Mouse (Mus musculus): ENCODE data around the gene Lepr.
"Not testable (repeated sequence)": the region's sequence is repeated elsewhere in the genome, so short reads cannot be mapped to it uniquely, and the experiment has no call there.

The Lepr gene

GRCm38 (mm10) chr4:101715805-101716204 is 1.4 kb upstream of the Lepr start:
- DNase-seq (ENCODE audit: low read depth in 1 of 2, low spot score in 2 of 2) = no peak

- DNase-seq (ENCODE audit: low read depth in 1 of 2, low spot score in 2 of 2) = no peak
Measured at GRCm38 (mm10) chr4:101718991-101719580, 1.9 kb downstream of the Lepr start.

GRCm38 (mm10) chr4:101721705-101722104 is 4.5 kb downstream of the Lepr start:
- no peak for DNase-seq (ENCODE audit: low read depth in 1 of 2, low spot score in 2 of 2)

GRCm38 (mm10) chr4:101741973-101742372 is 24.8 kb downstream of the Lepr start:
- no peak for DNase-seq (ENCODE audit: low read depth in 1 of 2, low spot score in 2 of 2)

GRCm38 (mm10) chr4:101745534-101745933 is 28.3 kb downstream of the Lepr start:
- DNase-seq (ENCODE audit: low read depth in 1 of 2, low spot score in 2 of 2) = no peak

GRCm38 (mm10) chr4:101760490-101760889 is 43.3 kb downstream of the Lepr start:
- DNase-seq (ENCODE audit: low read depth in 1 of 2, low spot score in 2 of 2) = no peak

GRCm38 (mm10) chr4:101843923-101844322 is 126.7 kb downstream of the Lepr start, which contains the start of gene B020004J07Rik:
TSS of gene B020004J07Rik (minus strand) at chr4:101844023.
- not testable (repeated sequence) for DNase-seq (ENCODE audit: low read depth in 1 of 2, low spot score in 2 of 2)

GRCm38 (mm10) chr4:101850908-101851307 is 133.7 kb downstream of the Lepr start:
- DNase-seq (ENCODE audit: low read depth in 1 of 2, low spot score in 2 of 2) = no peak

- no peak for DNase-seq (ENCODE audit: low read depth in 1 of 2, low spot score in 2 of 2)
Measured at GRCm38 (mm10) chr4:101860873-101861272, 143.7 kb downstream of the Lepr start.

GRCm38 (mm10) chr4:101862289-101862688 is 145.1 kb downstream of the Lepr start:
- DNase-seq (ENCODE audit: low read depth in 1 of 2, low spot score in 2 of 2) = no peak

Measured in monocyte, adult 2 months (primary cell).